Mouse (Mus musculus) forebrain, embryonic 14.5 days (tissue): ENCODE results near the gene Slc16a3. TPM values are rescaled to one million over a fixed set of nuclear protein-coding genes. Genes with fewer than 3 reads are reported as not detected.

ENCODE experiments used
- ATAC-seq: fragments of 200-750 bp; cut with Nextera tagmentation; 2 replicates; pipeline ENCODE4 v1.8.0; 2017; ENCODE audit warnings: mild to moderate bottlenecking, moderate library complexity
- DNase-seq: peaks from one replicate; pipeline ENCODE4 v3.0.0-alpha.2; 2015; ENCODE audit warnings: low spot score
- H3K27ac ChIP-seq: fragments of 300-500 bp; sonication (generic); 2 replicates; pipeline ENCODE4 v1.5.1; 2014; ENCODE audit warnings: low read depth, mild to moderate bottlenecking, control low read depth, low read length, moderate library complexity
- H3K27me3 ChIP-seq: fragments of 300-500 bp; sonication (generic); replicated peaks from 2 replicates; pipeline ENCODE4 v1.6.1; 2014; ENCODE audit warnings: low read length, control low read depth, mixed read lengths; ENCODE audit not compliant: control insufficient read depth, insufficient read depth
- H3K36me3 ChIP-seq: fragments of 300-500 bp; sonication (generic); 2 replicates; pipeline ENCODE4 v1.6.1; 2014; ENCODE audit warnings: low read length, control low read depth; ENCODE audit not compliant: control insufficient read depth, insufficient read depth
- H3K4me1 ChIP-seq: fragments of 300-500 bp; sonication (generic); 2 replicates; pipeline ENCODE4 v1.6.1; 2014; ENCODE audit warnings: antibody characterized with exemption, low read length, control low read depth; ENCODE audit not compliant: control insufficient read depth, insufficient read depth
- H3K4me2 ChIP-seq: fragments of 300-500 bp; sonication (generic); 2 replicates; pipeline ENCODE4 v1.6.1; 2014; ENCODE audit warnings: mild to moderate bottlenecking, control low read depth, low read length
- H3K4me3 ChIP-seq: fragments of 300-500 bp; sonication (generic); 2 replicates; pipeline ENCODE4 v1.5.1; 2014; ENCODE audit warnings: low read depth, low read length, control low read depth
- H3K9ac ChIP-seq: fragments of 300-500 bp; sonication (generic); 2 replicates; pipeline ENCODE4 v1.6.1; 2014; ENCODE audit warnings: mild to moderate bottlenecking, low read length, control low read depth, moderate library complexity
- H3K9me3 ChIP-seq: fragments of 300-500 bp; sonication (generic); replicated peaks from 2 replicates; pipeline ENCODE4 v1.6.1; 2016; ENCODE audit warnings: low read length, control low read depth, mixed read lengths; ENCODE audit not compliant: control insufficient read depth
- WGBS: fragments of 180-500 bp; shearing (Covaris S2); extraction: QIAGEN DNeasy Blood & Tissue Kit; methylation state at CpG from one replicate; pipeline ENCODE4 v1.1.7; 2014; 5-methylcytosine and 5-hydroxymethylcytosine counted together
- polyA plus RNA-seq: library from polyadenylated mRNA; unstranded; fragments of >200 nt; fragmentation: Nextera tagmentation; extraction: Ambion mirVana; gene quantifications from 2 replicates; pipeline ENCODE4 v1.2.1, GENCODE M21; 2014

Gene Slc16a3
- polyA plus RNA-seq, 1 experiment from 2014 or later: 5.6 TPM

DNA sequence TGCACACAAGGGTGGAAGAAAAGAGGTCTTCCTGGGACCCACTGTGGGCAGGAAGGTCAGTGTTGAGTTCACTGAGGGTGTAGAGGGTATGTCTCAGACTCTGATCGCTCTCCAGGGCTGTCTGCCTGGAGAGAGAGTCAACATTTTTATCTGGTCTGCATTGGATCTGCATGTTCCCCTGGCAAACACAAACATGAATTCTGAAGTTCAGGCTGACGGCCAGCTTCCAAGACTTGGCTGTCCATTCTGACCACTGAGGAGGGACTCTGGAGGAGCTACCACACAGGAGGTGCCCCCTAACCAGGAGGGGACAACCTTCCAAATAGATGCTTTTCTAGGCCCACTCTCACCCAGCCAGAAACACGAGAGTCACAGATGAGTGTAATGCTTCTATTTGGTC, 43.5 kb downstream of the Slc16a3 start:
- Histone ChIP-seq H3K27ac (peak overlapping the region; percentile 97; the same call in 1 of the 2 replicates), H3K4me1 (peaks cover 33% of the 10 kb centered on the region), H3K9ac (peak overlapping the region; percentile 100), H3K36me3 (no peaks in the 10 kb centered on the region), H3K4me3 (peak overlapping the region; percentile 100), H3K9me3 (no peaks in the 10 kb centered on the region), H3K4me2 (peak overlapping the region; percentile 92), H3K27me3 (no peaks in the 10 kb centered on the region)
- 83% methylated on average over 3 of the region's 3 CpGs for WGBS
- ATAC-seq (no peak), DNase-seq (no peak)

DNA sequence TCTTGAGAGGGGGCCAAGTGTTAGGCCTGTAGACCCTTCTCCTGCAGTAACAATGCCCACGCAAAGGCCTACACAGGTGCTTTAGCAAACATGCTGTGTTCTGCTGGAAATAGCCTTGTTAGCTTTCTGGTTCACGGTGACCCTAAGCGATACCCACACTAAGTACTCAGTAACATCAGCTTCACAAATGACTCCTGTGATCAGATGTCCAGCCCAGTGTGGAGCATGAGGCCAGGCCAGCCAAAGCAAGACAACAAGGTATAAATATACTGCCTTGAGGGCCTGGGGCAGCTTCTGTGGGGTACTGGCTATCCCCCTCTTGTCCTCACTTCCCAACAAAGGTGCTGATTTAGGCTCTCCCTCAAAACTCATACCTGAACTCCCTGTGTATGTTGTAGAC, 44.8 kb downstream of the Slc16a3 start:
- DNase-seq (no peak), ATAC-seq (no peak)
- 97% methylated on average over 3 of the region's 3 CpGs for WGBS
- no peaks in the 10 kb centered on the region for H3K27me3 ChIP-seq
- no peaks in the 10 kb centered on the region for H3K36me3 ChIP-seq
- no peak overlapping the region for H3K9ac ChIP-seq
- H3K27ac ChIP-seq: no peak overlapping the region
- H3K4me2 ChIP-seq: no peak overlapping the region
- H3K4me3 ChIP-seq: no peak overlapping the region
- H3K4me1 ChIP-seq: peaks cover 30% of the 10 kb centered on the region
- H3K9me3 ChIP-seq: no peaks in the 10 kb centered on the region

DNA sequence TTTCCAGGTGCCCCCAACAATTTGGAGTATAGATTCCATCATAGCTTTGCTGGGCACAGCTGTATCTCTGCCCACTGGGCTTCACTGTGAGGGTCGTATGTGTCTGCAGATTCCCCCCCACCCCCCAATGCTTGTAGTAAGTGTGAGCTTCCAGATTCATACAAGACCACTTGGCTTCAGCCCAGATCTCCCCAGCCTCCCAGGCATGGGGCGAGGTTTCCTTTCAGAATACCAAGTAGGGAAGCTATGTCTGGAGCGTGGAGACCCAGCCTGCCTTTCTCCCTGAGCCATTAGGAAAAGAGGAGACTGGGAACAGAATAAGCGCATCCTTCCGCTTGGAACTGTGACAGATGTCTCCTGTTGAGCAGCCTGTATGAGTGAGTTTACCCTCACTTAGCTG, 45.3 kb downstream of the Slc16a3 start:
- peaks cover 24% of the 10 kb centered on the region for H3K4me1 ChIP-seq
- WGBS: 65% methylated on average over 5 of the region's 5 CpGs
- no peak overlapping the region for H3K9ac ChIP-seq
- no peaks in the 10 kb centered on the region for H3K36me3 ChIP-seq
- no peak overlapping the region for H3K27ac ChIP-seq
- H3K4me3 ChIP-seq: no peak overlapping the region
- H3K27me3 ChIP-seq: no peaks in the 10 kb centered on the region
- DNase-seq: peak; percentile 28
- H3K9me3 ChIP-seq: no peaks in the 10 kb centered on the region
- no peak for ATAC-seq
- no peak overlapping the region for H3K4me2 ChIP-seq

DNA sequence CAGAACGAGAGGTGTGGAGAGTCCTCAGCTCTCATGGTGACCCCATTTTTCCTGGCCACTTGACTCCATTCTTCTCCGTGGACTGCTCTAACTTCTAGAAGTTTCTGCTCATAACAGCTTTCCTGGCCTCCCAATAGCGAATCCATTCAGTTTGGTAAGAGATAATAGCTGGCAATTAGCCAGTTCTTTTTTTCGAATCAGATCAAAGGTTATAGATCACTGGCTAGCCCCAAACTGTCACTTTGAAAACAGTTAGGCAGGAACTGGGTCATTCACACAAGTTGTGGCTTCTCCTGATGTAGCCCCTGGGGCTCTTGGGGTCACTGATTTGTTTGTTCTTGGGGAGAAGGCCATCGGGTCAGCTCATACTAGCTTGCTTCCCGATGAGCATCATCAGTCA, 46.5 kb downstream of the Slc16a3 start:
- WGBS: 92% methylated on average over 6 of the region's 6 CpGs
- ATAC-seq: no peak

DNA sequence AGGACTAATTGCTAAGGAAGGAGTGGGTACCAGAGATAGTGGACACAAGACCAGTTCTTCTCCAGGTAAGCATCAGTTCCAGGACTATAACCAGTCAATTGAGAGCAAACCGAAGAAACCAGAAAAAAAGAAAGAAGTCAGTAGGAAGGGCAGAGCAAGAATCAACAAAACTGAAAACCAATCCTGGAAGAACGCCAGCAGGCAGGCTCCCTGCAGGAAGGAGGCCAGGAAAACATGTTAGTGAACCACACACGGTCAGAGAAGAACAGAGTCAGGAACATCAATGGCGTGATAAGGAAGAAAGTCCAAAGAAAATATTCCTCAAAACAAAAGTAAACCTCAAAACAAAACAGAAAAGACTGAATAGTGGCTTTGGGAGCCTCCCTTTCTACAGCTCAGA, 53.7 kb downstream of the Slc16a3 start:
- no peak for ATAC-seq
- peak; percentile 19 for DNase-seq
- H3K27me3 ChIP-seq: no peaks in the 10 kb centered on the region

More for the DNA sequence above, 46.5 kb downstream of the Slc16a3 start:
- H3K9ac ChIP-seq: no peak overlapping the region
- no peaks in the 10 kb centered on the region for H3K36me3 ChIP-seq
- no peak overlapping the region for H3K27ac ChIP-seq
- no peak overlapping the region for H3K4me2 ChIP-seq
- no peak overlapping the region for H3K4me3 ChIP-seq
- peaks cover 13% of the 10 kb centered on the region for H3K4me1 ChIP-seq
- no peaks in the 10 kb centered on the region for H3K27me3 ChIP-seq
- no peak for DNase-seq
- H3K9me3 ChIP-seq: no peaks in the 10 kb centered on the region

DNA sequence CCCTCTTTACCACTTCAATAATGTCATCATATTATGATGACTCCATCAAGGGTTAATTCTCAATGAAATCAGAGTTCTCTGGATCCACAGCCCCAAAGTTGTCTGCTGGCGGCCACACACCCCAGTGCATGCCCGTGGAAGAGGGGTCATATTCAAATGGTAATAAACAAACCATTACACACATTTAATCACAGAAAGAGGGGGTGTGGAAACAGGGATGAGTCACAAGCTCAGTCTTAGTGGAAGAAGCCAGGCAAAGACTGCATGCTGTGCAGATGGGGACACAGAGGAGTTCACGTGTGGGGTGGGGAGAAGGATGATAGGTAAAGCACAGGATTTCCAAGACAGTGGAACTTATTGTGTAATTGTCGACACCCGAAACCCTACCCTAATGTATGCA, 56.0 kb downstream of the Slc16a3 start:
- H3K9me3 ChIP-seq: no peaks in the 10 kb centered on the region
- 49% methylated on average over 5 of the region's 5 CpGs for WGBS
- no peak overlapping the region for H3K4me3 ChIP-seq
- no peaks in the 10 kb centered on the region for H3K4me1 ChIP-seq
- H3K4me2 ChIP-seq: no peak overlapping the region
- H3K9ac ChIP-seq: no peak overlapping the region
- ATAC-seq (no peak), DNase-seq (no peak)
- no peak overlapping the region for H3K27ac ChIP-seq
- H3K36me3 ChIP-seq: no peaks in the 10 kb centered on the region
- H3K27me3 ChIP-seq: no peaks in the 10 kb centered on the region

More for the DNA sequence above, 53.7 kb downstream of the Slc16a3 start:
- no peak overlapping the region for H3K4me2 ChIP-seq
- 71% methylated on average over 4 of the region's 4 CpGs for WGBS
- no peak overlapping the region for H3K9ac ChIP-seq
- no peaks in the 10 kb centered on the region for H3K4me1 ChIP-seq
- H3K9me3 ChIP-seq: no peaks in the 10 kb centered on the region
- no peaks in the 10 kb centered on the region for H3K36me3 ChIP-seq
- no peak overlapping the region for H3K27ac ChIP-seq
- no peak overlapping the region for H3K4me3 ChIP-seq

DNA sequence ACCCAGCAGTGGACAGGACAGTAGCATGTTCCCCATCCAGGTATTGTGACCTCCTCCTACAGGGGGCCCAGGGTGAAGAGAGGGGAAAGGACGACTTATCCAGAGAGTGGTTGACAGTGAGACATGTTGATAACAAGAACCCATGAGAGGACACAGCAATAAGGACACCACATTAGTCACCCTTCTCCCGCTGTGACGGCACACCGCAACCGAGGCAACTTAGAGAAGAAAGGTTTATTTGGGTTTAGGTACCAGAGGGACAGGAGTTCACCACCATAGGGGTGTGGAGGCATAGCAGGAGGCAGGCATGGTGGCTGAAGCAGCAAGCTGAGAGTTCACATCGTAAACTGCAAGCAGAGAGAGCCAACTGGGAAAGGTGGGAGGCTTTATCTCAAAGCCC, 57.9 kb downstream of the Slc16a3 start:
- DNase-seq: no peak
- Histone ChIP-seq H3K9ac (no peak overlapping the region), H3K36me3 (no peaks in the 10 kb centered on the region), H3K4me2 (no peak overlapping the region), H3K4me3 (no peak overlapping the region), H3K4me1 (no peaks in the 10 kb centered on the region), H3K27ac (no peak overlapping the region), H3K9me3 (no peaks in the 10 kb centered on the region), H3K27me3 (no peaks in the 10 kb centered on the region)
- no peak for ATAC-seq
- WGBS: 83% methylated on average over 6 of the region's 6 CpGs

DNA sequence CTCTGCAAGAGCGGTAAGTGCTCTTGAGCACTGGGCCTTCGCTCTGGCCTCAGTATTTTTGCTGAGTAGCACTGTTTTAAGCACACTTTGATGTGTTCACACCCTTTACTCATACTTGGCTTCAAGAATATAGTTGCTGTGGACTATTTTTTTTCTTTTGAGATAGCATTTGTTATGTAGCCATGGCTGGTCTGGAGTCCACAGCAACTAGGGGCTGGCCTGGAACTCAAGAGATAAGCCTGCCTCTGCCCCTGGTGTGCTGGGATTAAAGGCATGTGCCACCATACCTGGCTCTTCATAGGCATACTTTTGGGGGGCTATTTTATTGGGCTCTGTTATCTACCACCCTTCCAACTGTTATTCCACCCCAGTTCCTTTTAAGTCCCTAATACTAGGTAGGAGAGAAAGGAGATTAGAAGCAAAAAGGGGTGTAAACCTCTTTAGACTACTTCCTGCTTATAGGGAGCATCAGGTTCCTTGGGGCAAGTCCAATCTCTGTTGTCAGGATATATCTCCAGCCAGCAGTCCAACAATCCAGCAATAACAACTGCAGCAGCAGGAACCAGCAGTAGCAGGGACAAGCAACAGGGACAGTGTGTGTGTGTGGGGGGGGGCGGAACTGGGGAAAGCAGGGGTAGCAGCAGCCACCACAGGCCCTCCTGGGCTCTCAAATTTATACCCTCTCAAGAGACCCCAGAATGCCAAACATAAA, 61.9 kb downstream of the Slc16a3 start:
- no peaks in the 10 kb centered on the region for H3K4me1 ChIP-seq
- WGBS: 94% methylated on average over 3 of the region's 3 CpGs
- no peak overlapping the region for H3K9ac ChIP-seq
- H3K27me3 ChIP-seq: no peaks in the 10 kb centered on the region
- no peak for DNase-seq
- no peak for ATAC-seq
- H3K4me3 ChIP-seq: no peak overlapping the region
- H3K36me3 ChIP-seq: no peaks in the 10 kb centered on the region
- H3K9me3 ChIP-seq: no peaks in the 10 kb centered on the region
- H3K27ac ChIP-seq: no peak overlapping the region
- no peak overlapping the region for H3K4me2 ChIP-seq
